Mouse (Mus musculus): ENCODE measurements around the gene Map3k19. TPM values are rescaled to one million over a fixed set of nuclear protein-coding genes. Genes with fewer than 3 reads are reported as not detected.

The Map3k19 gene
- total and polyA plus RNA-seq, 2 experiments from 2014 or later = 0.98 to 3.9 TPM

- ATAC-seq (ENCODE audit: low FRiP score) = no peak
- Histone ChIP-seq H3K27ac (ENCODE audit: low read depth, low read length) (no peak overlapping the region), H3K9me3 (ENCODE audit: low read length) (no peaks in the 10 kb centered on the region), H3K4me1 (ENCODE audit: insufficient read depth, low read length) (no peaks in the 10 kb centered on the region), H3K4me3 (ENCODE audit: low read depth, low read length) (no peak overlapping the region), H3K9ac (replicated peaks; ENCODE audit: low read length, poor library complexity, severe bottlenecking) (no peak overlapping the region), H3K27me3 (ENCODE audit: insufficient read depth, low read length) (no peaks in the 10 kb centered on the region), H3K4me2 (ENCODE audit: low read depth, low read length, poor library complexity, severe bottlenecking) (no peak overlapping the region), H3K36me3 (ENCODE audit: insufficient read depth, low read length) (0 out of 2 replicates have a peak, but pooled peaks cover 4% of the 10 kb centered on the region)
- no peak for DNase-seq (ENCODE audit: low spot score)
- TF ChIP-seq CTCF (IDR thresholded peaks at IDR 0.05) = no peak
- 89% methylated on average over 6 of the region's 6 CpGs for WGBS
These were observed 59.6 kb downstream of the Map3k19 start for GRCm38 (mm10) chr1:127795087-127795769.

GRCm38 (mm10) chr1:127793459-127793858 lies 61.4 kb downstream of the Map3k19 start:
- DNase-seq (ENCODE audit: low spot score) (no peak), ATAC-seq (ENCODE audit: low FRiP score) (no peak)
- Histone ChIP-seq H3K4me3 (ENCODE audit: low read depth, low read length) (no peak overlapping the region), H3K4me2 (ENCODE audit: low read depth, low read length, poor library complexity, severe bottlenecking) (no peak overlapping the region), H3K27me3 (ENCODE audit: insufficient read depth, low read length) (no peaks in the 10 kb centered on the region), H3K9me3 (ENCODE audit: low read length) (no peaks in the 10 kb centered on the region), H3K4me1 (ENCODE audit: insufficient read depth, low read length) (no peaks in the 10 kb centered on the region), H3K36me3 (ENCODE audit: insufficient read depth, low read length) (no peaks in the 10 kb centered on the region), H3K27ac (ENCODE audit: low read depth, low read length) (no peak overlapping the region), H3K9ac (replicated peaks; ENCODE audit: low read length, poor library complexity, severe bottlenecking) (no peak overlapping the region)
- TF ChIP-seq CTCF (IDR thresholded peaks at IDR 0.05) = no peak
- WGBS = 91% methylated on average over 1 of the region's 1 CpGs

- H3K9me3 ChIP-seq (ENCODE audit: low read length) = no peaks in the 10 kb centered on the region
- ATAC-seq (ENCODE audit: low FRiP score) (no peak), DNase-seq (ENCODE audit: low spot score) (no peak)
- H3K4me1 ChIP-seq (ENCODE audit: insufficient read depth, low read length) = no peaks in the 10 kb centered on the region
- no peak overlapping the region for H3K9ac ChIP-seq (replicated peaks; ENCODE audit: low read length, poor library complexity, severe bottlenecking)
- WGBS = 90% methylated on average over 6 of the region's 6 CpGs
- no peak overlapping the region for H3K27ac ChIP-seq (ENCODE audit: low read depth, low read length)
- no peak overlapping the region for H3K4me2 ChIP-seq (ENCODE audit: low read depth, low read length, poor library complexity, severe bottlenecking)
- no peak overlapping the region for H3K4me3 ChIP-seq (ENCODE audit: low read depth, low read length)
- no peaks in the 10 kb centered on the region for H3K27me3 ChIP-seq (ENCODE audit: insufficient read depth, low read length)
- no peak for TF ChIP-seq CTCF (IDR thresholded peaks at IDR 0.05)
- H3K36me3 ChIP-seq (ENCODE audit: insufficient read depth, low read length) = no peaks in the 10 kb centered on the region
These were observed 65.9 kb downstream of the Map3k19 start for GRCm38 (mm10) chr1:127788943-127789342.

GRCm38 (mm10) chr1:127785882-127786281 lies 68.9 kb downstream of the Map3k19 start:
- TF ChIP-seq CTCF (IDR thresholded peaks at IDR 0.05) = no peak
- H3K27me3 ChIP-seq (ENCODE audit: insufficient read depth, low read length) = no peaks in the 10 kb centered on the region
- no peak for ATAC-seq (ENCODE audit: low FRiP score)
- H3K4me3 ChIP-seq (ENCODE audit: low read depth, low read length) = no peak overlapping the region
- no peaks in the 10 kb centered on the region for H3K36me3 ChIP-seq (ENCODE audit: insufficient read depth, low read length)
- no peak overlapping the region for H3K4me2 ChIP-seq (ENCODE audit: low read depth, low read length, poor library complexity, severe bottlenecking)
- WGBS = 68% methylated on average over 1 of the region's 1 CpGs
- no peak for DNase-seq (ENCODE audit: low spot score)
- H3K9me3 ChIP-seq (ENCODE audit: low read length) = no peaks in the 10 kb centered on the region
- H3K27ac ChIP-seq (ENCODE audit: low read depth, low read length) = no peak overlapping the region
- H3K9ac ChIP-seq (replicated peaks; ENCODE audit: low read length, poor library complexity, severe bottlenecking) = no peak overlapping the region
- H3K4me1 ChIP-seq (ENCODE audit: insufficient read depth, low read length) = no peaks in the 10 kb centered on the region

GRCm38 (mm10) chr1:127783862-127784261 lies 71.0 kb downstream of the Map3k19 start:
- no peak for DNase-seq (ENCODE audit: low spot score)
- TF ChIP-seq CTCF (IDR thresholded peaks at IDR 0.05) = no peak
- Histone ChIP-seq H3K36me3 (ENCODE audit: insufficient read depth, low read length) (no peaks in the 10 kb centered on the region), H3K27ac (ENCODE audit: low read depth, low read length) (no peak overlapping the region), H3K27me3 (ENCODE audit: insufficient read depth, low read length) (no peaks in the 10 kb centered on the region), H3K9me3 (ENCODE audit: low read length) (no peaks in the 10 kb centered on the region), H3K9ac (replicated peaks; ENCODE audit: low read length, poor library complexity, severe bottlenecking) (no peak overlapping the region), H3K4me3 (ENCODE audit: low read depth, low read length) (no peak overlapping the region), H3K4me2 (ENCODE audit: low read depth, low read length, poor library complexity, severe bottlenecking) (no peak overlapping the region), H3K4me1 (ENCODE audit: insufficient read depth, low read length) (no peaks in the 10 kb centered on the region)
- ATAC-seq (ENCODE audit: low FRiP score) = no peak

GRCm38 (mm10) chr1:127780849-127781248 lies 74.0 kb downstream of the Map3k19 start:
- H3K27me3 ChIP-seq (ENCODE audit: insufficient read depth, low read length) = no peaks in the 10 kb centered on the region
- H3K4me2 ChIP-seq (ENCODE audit: low read depth, low read length, poor library complexity, severe bottlenecking) = no peak overlapping the region
- no peak overlapping the region for H3K4me3 ChIP-seq (ENCODE audit: low read depth, low read length)
- no peak for TF ChIP-seq CTCF (IDR thresholded peaks at IDR 0.05)
- H3K9ac ChIP-seq (replicated peaks; ENCODE audit: low read length, poor library complexity, severe bottlenecking) = no peak overlapping the region
- no peak for ATAC-seq (ENCODE audit: low FRiP score)
- H3K27ac ChIP-seq (ENCODE audit: low read depth, low read length) = no peak overlapping the region
- WGBS = 68% methylated on average over 2 of the region's 2 CpGs
- no peaks in the 10 kb centered on the region for H3K4me1 ChIP-seq (ENCODE audit: insufficient read depth, low read length)
- no peak for DNase-seq (ENCODE audit: low spot score)
- H3K9me3 ChIP-seq (ENCODE audit: low read length) = no peaks in the 10 kb centered on the region
- no peaks in the 10 kb centered on the region for H3K36me3 ChIP-seq (ENCODE audit: insufficient read depth, low read length)
